Mouse (Mus musculus): ENCODE measurements around the gene Mamdc4.
"Not testable (repeated sequence)": the region's sequence is repeated elsewhere in the genome, so short reads cannot be mapped to it uniquely, and the experiment has no call there.

Gene Mamdc4

GRCm38 (mm10) chr2:25561946-25562345 lies 12.7 kb downstream of the Mamdc4 start:
- in situ Hi-C loops (cut with MboI; ENCODE audit: low sequenced_read_pairs) = no loop called here

GRCm38 (mm10) chr2:25560551-25560950 lies 14.1 kb downstream of the Mamdc4 start:
- in situ Hi-C loops (cut with MboI; ENCODE audit: low sequenced_read_pairs) = no loop called here

- in situ Hi-C loops (cut with MboI; ENCODE audit: low sequenced_read_pairs) = no loop called here
Measured at GRCm38 (mm10) chr2:25558774-25559173, 15.9 kb downstream of the Mamdc4 start.

GRCm38 (mm10) chr2:25557964-25558360 lies 16.7 kb downstream of the Mamdc4 start:
- in situ Hi-C loops (cut with MboI; ENCODE audit: low sequenced_read_pairs) = no loop called here

GRCm38 (mm10) chr2:25557221-25557963 lies 17.3 kb downstream of the Mamdc4 start, which contains the start of gene Edf1:
Gene Edf1 (plus strand): TSS chr2:25557847.
- in situ Hi-C loops (cut with MboI; ENCODE audit: low sequenced_read_pairs) = no loop called here

- in situ Hi-C loops (cut with MboI; ENCODE audit: low sequenced_read_pairs) = no loop called here
Measured at GRCm38 (mm10) chr2:25556296-25556695, 18.3 kb downstream of the Mamdc4 start.

GRCm38 (mm10) chr2:25555479-25555878 lies 19.2 kb downstream of the Mamdc4 start:
- in situ Hi-C loops (cut with MboI; ENCODE audit: low sequenced_read_pairs) = not testable (repeated sequence)

- in situ Hi-C loops (cut with MboI; ENCODE audit: low sequenced_read_pairs) = not testable (repeated sequence)
Measured at GRCm38 (mm10) chr2:25553171-25553786, 21.4 kb downstream of the Mamdc4 start.

GRCm38 (mm10) chr2:25551186-25551585 lies 23.5 kb downstream of the Mamdc4 start:
- in situ Hi-C loops (cut with MboI; ENCODE audit: low sequenced_read_pairs) = no loop called here

GRCm38 (mm10) chr2:25549021-25549991 lies 25.3 kb downstream of the Mamdc4 start:
- in situ Hi-C loops (cut with MboI; ENCODE audit: low sequenced_read_pairs) = no loop called here

GRCm38 (mm10) chr2:25546811-25547491 lies 27.7 kb downstream of the Mamdc4 start, which contains the start of gene Traf2:
Gene Traf2 (minus strand): TSS chr2:25546940.
- in situ Hi-C loops (cut with MboI; ENCODE audit: low sequenced_read_pairs) = no loop called here

GRCm38 (mm10) chr2:25545996-25546810 lies 28.4 kb downstream of the Mamdc4 start:
- in situ Hi-C loops (cut with MboI; ENCODE audit: low sequenced_read_pairs) = no loop called here

- in situ Hi-C loops (cut with MboI; ENCODE audit: low sequenced_read_pairs) = no loop called here
Measured at GRCm38 (mm10) chr2:25541644-25542367, 32.8 kb downstream of the Mamdc4 start.

- in situ Hi-C loops (cut with MboI; ENCODE audit: low sequenced_read_pairs) = no loop called here
Measured at GRCm38 (mm10) chr2:25540541-25540948, 34.1 kb downstream of the Mamdc4 start.

GRCm38 (mm10) chr2:25536531-25536930 lies 38.1 kb downstream of the Mamdc4 start:
- in situ Hi-C loops (cut with MboI; ENCODE audit: low sequenced_read_pairs) = no loop called here

GRCm38 (mm10) chr2:25534866-25535182 lies 39.8 kb downstream of the Mamdc4 start:
- in situ Hi-C loops (cut with MboI; ENCODE audit: low sequenced_read_pairs) = no loop called here

GRCm38 (mm10) chr2:25534178-25534865 lies 40.3 kb downstream of the Mamdc4 start:
- in situ Hi-C loops (cut with MboI; ENCODE audit: low sequenced_read_pairs) = no loop called here

- in situ Hi-C loops (cut with MboI; ENCODE audit: low sequenced_read_pairs) = no loop called here
Measured at GRCm38 (mm10) chr2:25533707-25534106, 40.9 kb downstream of the Mamdc4 start.

All from CH12F3 (cell line).